ENCODE assay signal across 9 mouse cellular contexts in the genomic region with DNA sequence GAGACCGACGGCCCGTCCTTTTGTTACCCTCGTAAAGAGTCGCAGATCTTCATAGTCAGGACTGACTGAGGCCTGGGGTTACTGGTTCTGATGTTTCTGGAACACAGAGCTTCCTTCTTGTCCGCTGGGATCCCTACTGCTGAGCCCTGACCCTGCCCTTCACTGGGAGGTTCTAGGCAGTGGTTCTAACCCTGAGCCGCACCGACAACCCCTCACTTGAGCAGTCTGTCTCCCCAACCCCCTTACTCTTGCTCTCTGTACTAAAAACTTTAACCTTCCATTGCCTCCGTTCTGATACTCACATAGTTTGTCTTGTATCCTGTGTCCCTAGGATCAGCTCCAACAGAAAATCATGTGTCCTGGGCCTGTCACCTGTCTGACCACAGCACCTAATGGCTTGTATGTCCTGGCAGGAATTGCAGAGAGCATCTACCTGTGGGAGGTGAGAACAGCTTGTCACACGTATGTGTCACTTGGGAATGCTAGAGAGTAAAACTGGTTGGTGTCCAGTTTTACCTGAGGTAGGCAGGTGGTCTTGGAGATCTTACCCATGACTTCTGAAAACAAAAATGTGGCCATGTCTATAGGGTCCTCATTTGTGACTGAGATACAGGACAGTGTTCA. TPM values are rescaled to one million over a fixed set of nuclear protein-coding genes. Genes with fewer than 3 reads are reported as not detected.
DNase-seq lines count a peak whose midpoint lies in the region; ATAC-seq and TF ChIP-seq lines count a peak whose summit lies in the region.
"Had no signal": no experiment of that assay in that cellular context is flagged by ENCODE, and none has a peak within 500 bp of the region (broad histone marks: within the 10 kb centered on the region; RNA-seq: fewer than 3 reads in every experiment).

No protein-coding gene starts in this region.

- H3K27ac ChIP-seq in spleen, adult 2 months (ENCODE audit: insufficient read depth, low read length) = no peak overlapping the region
- H3K27ac ChIP-seq in limb, embryonic 15.5 days = no peak overlapping the region
- H3K27ac ChIP-seq in stomach, postnatal 0 days (replicated peaks) = no peak overlapping the region; the same call in 1 of the 2 replicates

- TF ChIP-seq CTCF in spleen, adult 2 months (IDR thresholded peaks at IDR 0.05; ENCODE audit: extremely low read depth, insufficient read depth, insufficient read length, insufficient replicate concordance) = no peak
- no peak for TF ChIP-seq CTCF in stomach, postnatal 0 days (IDR thresholded peaks at IDR 0.05; ENCODE audit: low read depth)

- peaks cover 2% of the 10 kb centered on the region; the same call in 1 of the 2 replicates for H3K4me1 ChIP-seq in spleen, adult 2 months (ENCODE audit: control insufficient read depth, insufficient read depth, insufficient read length)
- H3K4me1 ChIP-seq in limb, embryonic 15.5 days = peaks cover 21% of the 10 kb centered on the region
- no peaks in the 10 kb centered on the region for H3K4me1 ChIP-seq in stomach, postnatal 0 days (replicated peaks; ENCODE audit: control insufficient read depth, insufficient read depth)

- peak overlapping the region; percentile 77 for H3K9ac ChIP-seq in limb, embryonic 15.5 days
- H3K9ac ChIP-seq in stomach, postnatal 0 days (ENCODE audit: low read length) = peak overlapping the region; percentile 82

- H3K4me2 ChIP-seq in limb, embryonic 15.5 days = peak overlapping the region; percentile 80
- peak overlapping the region; percentile 92 for H3K4me2 ChIP-seq in stomach, postnatal 0 days (replicated peaks; ENCODE audit: low read depth)

- H3K9me3 ChIP-seq in limb, embryonic 15.5 days = no peaks in the 10 kb centered on the region
- H3K9me3 ChIP-seq in stomach, postnatal 0 days (ENCODE audit: control insufficient read depth, low read length) = no peaks in the 10 kb centered on the region

- peaks cover 15% of the 10 kb centered on the region for H3K36me3 ChIP-seq in spleen, adult 2 months (ENCODE audit: control insufficient read depth, insufficient read depth, low read length)
- H3K36me3 ChIP-seq in limb, embryonic 15.5 days = peaks cover 41% of the 10 kb centered on the region
- peaks cover 9% of the 10 kb centered on the region for H3K36me3 ChIP-seq in stomach, postnatal 0 days (ENCODE audit: control insufficient read depth, insufficient read depth, low read length)

- peak; percentile 54 for DNase-seq in cerebellum, adult 9-10 months
- DNase-seq in cerebellum, adult 18-20 months = no peak
- DNase-seq in spleen, adult 2 months (ENCODE audit: low read depth in 1 of 2, low spot score in 2 of 2) = no peak
- no peak for DNase-seq in spleen, adult 12 weeks (ENCODE audit: low spot score)
- DNase-seq in stomach, postnatal 0 days (ENCODE audit: low spot score) = no peak
- DNase-seq in spleen, adult 18-20 months = no peak
- DNase-seq in layer of hippocampus, adult 18-20 months (ENCODE audit: low spot score in 2 of 2) = no peak
- DNase-seq: cerebellum, postnatal 36 days had no signal

- 11% methylated on average over 10 of the region's 10 CpGs for WGBS in spleen, adult 2 months
- WGBS in limb, embryonic 15.5 days = 15% methylated on average over 10 of the region's 10 CpGs
- WGBS in stomach, postnatal 0 days = 12% methylated on average over 10 of the region's 10 CpGs

- no peak for ATAC-seq in limb, embryonic 15.5 days (ENCODE audit: insufficient number of reproducible peaks, low FRiP score, low TSS enrichment, low read depth)
- no peak for ATAC-seq in stomach, postnatal 0 days (ENCODE audit: low FRiP score, low TSS enrichment)

- TF ChIP-seq POLR2A in spleen, adult 2 months (IDR thresholded peaks at IDR 0.05; ENCODE audit: low read depth, low read length) = no peak

- no peaks in the 10 kb centered on the region for H3K27me3 ChIP-seq in spleen, adult 2 months (ENCODE audit: control insufficient read depth, insufficient read depth, low read length)
- no peaks in the 10 kb centered on the region for H3K27me3 ChIP-seq in limb, embryonic 15.5 days
- H3K27me3 ChIP-seq in stomach, postnatal 0 days (ENCODE audit: control insufficient read depth, insufficient read depth, low read length) = no peaks in the 10 kb centered on the region

- H3K4me3 ChIP-seq in spleen, adult 2 months (ENCODE audit: extremely low read depth, insufficient read depth, insufficient read length) = peak overlapping the region; percentile 77; the same call in 1 of the 2 replicates
- peak overlapping the region; percentile 91 for H3K4me3 ChIP-seq in limb, embryonic 15.5 days
- H3K4me3 ChIP-seq in stomach, postnatal 0 days (ENCODE audit: low read depth, low read length) = peak overlapping the region; percentile 86

- no peak for TF ChIP-seq EP300 in stomach, postnatal 0 days (optimal IDR thresholded peaks at IDR 0.05)

RNA-seq across cellular contexts. Expression of gene Wdr18, which starts 0.8 kb away (rescaled TPM):
- 41.2 and 51.6 TPM in 2 replicates for polyA plus RNA-seq in spleen, adult 2 months (2012; rRNA removed)
- polyA plus RNA-seq in limb, embryonic 15.5 days (2015; fragmentation: Nextera tagmentation; extraction: Ambion mirVana) = 81.7 and 83.6 TPM in 2 replicates
- 46.9 and 50.3 TPM in 2 replicates for polyA plus RNA-seq in stomach, postnatal 0 days (2015; fragmentation: Nextera tagmentation; extraction: Ambion mirVana)
- 10 to 100 TPM; 40.3 to 42.1 TPM for total RNA-seq in layer of hippocampus, adult 18-20 months (2021)

RNA-seq across cellular contexts. Expression of gene Grin3b, which starts 9.7 kb away (rescaled TPM):
- 0.12 and 0.16 TPM in 2 replicates for polyA plus RNA-seq in spleen, adult 2 months (2012; rRNA removed)
- polyA plus RNA-seq in limb, embryonic 15.5 days (2015; fragmentation: Nextera tagmentation; extraction: Ambion mirVana) = 0.40 and 0.64 TPM in 2 replicates
- polyA plus RNA-seq in stomach, postnatal 0 days (2015; fragmentation: Nextera tagmentation; extraction: Ambion mirVana) = 0.17 and 0.18 TPM in 2 replicates
- under 1 TPM in 1 of 2 experiments, not detected in 1; 0.15 TPM for total RNA-seq in layer of hippocampus, adult 18-20 months (2021)

RNA-seq across cellular contexts. Expression of gene Tmem259, which starts 23.3 kb away (rescaled TPM):
- 266 and 371 TPM in 2 replicates for polyA plus RNA-seq in spleen, adult 2 months (2012; rRNA removed)
- 19.3 and 20.1 TPM in 2 replicates for polyA plus RNA-seq in limb, embryonic 15.5 days (2015; fragmentation: Nextera tagmentation; extraction: Ambion mirVana)
- polyA plus RNA-seq in stomach, postnatal 0 days (2015; fragmentation: Nextera tagmentation; extraction: Ambion mirVana) = 18.5 and 19.1 TPM in 2 replicates
- 100 to 1,000 TPM; 118 to 123 TPM for total RNA-seq in layer of hippocampus, adult 18-20 months (2021)

RNA-seq across cellular contexts. Expression of gene Cnn2, which starts 27.6 kb away (rescaled TPM):
- 297 and 409 TPM in 2 replicates for polyA plus RNA-seq in spleen, adult 2 months (2012; rRNA removed)
- polyA plus RNA-seq in limb, embryonic 15.5 days (2015; fragmentation: Nextera tagmentation; extraction: Ambion mirVana) = 264 and 270 TPM in 2 replicates
- polyA plus RNA-seq in stomach, postnatal 0 days (2015; fragmentation: Nextera tagmentation; extraction: Ambion mirVana) = 236 and 245 TPM in 2 replicates
- 1 to 10 TPM; 3.6 to 5.2 TPM for total RNA-seq in layer of hippocampus, adult 18-20 months (2021)

RNA-seq across cellular contexts. Expression of gene Arid3a, which starts 33.9 kb away (rescaled TPM):
- 15.0 and 23.2 TPM in 2 replicates for polyA plus RNA-seq in spleen, adult 2 months (2012; rRNA removed)
- polyA plus RNA-seq in limb, embryonic 15.5 days (2015; fragmentation: Nextera tagmentation; extraction: Ambion mirVana) = 5.7 and 7.4 TPM in 2 replicates
- polyA plus RNA-seq in stomach, postnatal 0 days (2015; fragmentation: Nextera tagmentation; extraction: Ambion mirVana) = 3.2 and 3.5 TPM in 2 replicates
- 1 to 10 TPM; 5.5 to 5.8 TPM for total RNA-seq in layer of hippocampus, adult 18-20 months (2021)

Comparison
In these comparisons a context has a peak if more than half of its experiments do, and no peak if none do; other contexts are left out.
1. RNA of gene Tmem259, which starts 23.3 kb away (polyA plus RNA-seq): 266 to 371 TPM in spleen, adult 2 months; 19.3 to 20.1 TPM in limb, embryonic 15.5 days and 18.5 to 19.1 TPM in stomach, postnatal 0 days; every median in the first group is over 10 times any median in the second.
2. Peak in every context shown above with its lines, with median percentiles within 50 percentile points of each other: H3K4me3 ChIP-seq.